Mouse (Mus musculus) forebrain, embryonic 16.5 days (tissue): ENCODE measurements at regions not wholly inside any gene's neighbourhood (a gene's known extent, or its start where the extent isn't known, plus 50 kb on each side); places are given as distances from the start of the nearest gene placed in this dataset.

ENCODE experiments used
- ATAC-seq: fragments of 200-750 bp; cut with Nextera tagmentation; 2 replicates; pipeline ENCODE4 v1.8.0; 2017; ENCODE audit warnings: mild to moderate bottlenecking, moderate library complexity
- H3K27ac ChIP-seq: fragments of 300-500 bp; sonication (generic); 2 replicates; pipeline ENCODE4 v1.5.1; 2014; ENCODE audit warnings: low read length, control low read depth
- H3K27me3 ChIP-seq: fragments of 300-500 bp; sonication (generic); replicated peaks from 2 replicates; pipeline ENCODE4 v1.6.1; 2014; ENCODE audit warnings: low read length; ENCODE audit not compliant: control insufficient read depth, insufficient read depth
- H3K36me3 ChIP-seq: fragments of 300-500 bp; sonication (generic); 2 replicates; pipeline ENCODE4 v1.6.1; 2014; ENCODE audit not compliant: control insufficient read depth, insufficient read depth
- H3K4me1 ChIP-seq: fragments of 300-500 bp; sonication (generic); replicated peaks from 2 replicates; pipeline ENCODE4 v1.6.1; 2014; ENCODE audit warnings: low read length; ENCODE audit not compliant: control insufficient read depth, insufficient read depth
- H3K4me2 ChIP-seq: fragments of 300-500 bp; sonication (generic); 2 replicates; pipeline ENCODE4 v1.6.1; 2014; ENCODE audit warnings: mild to moderate bottlenecking, low read length, control low read depth
- H3K4me3 ChIP-seq: fragments of 300-500 bp; sonication (generic); replicated peaks from 2 replicates; pipeline ENCODE4 v1.5.1; 2014; ENCODE audit warnings: mild to moderate bottlenecking, low read length, control low read depth
- H3K9ac ChIP-seq: fragments of 300-500 bp; sonication (generic); replicated peaks from 2 replicates; pipeline ENCODE4 v1.6.1; 2014; ENCODE audit warnings: low read depth, low read length, control low read depth
- H3K9me3 ChIP-seq: fragments of 300-500 bp; sonication (generic); 2 replicates; pipeline ENCODE4 v1.6.1; 2016; ENCODE audit warnings: low read length; ENCODE audit not compliant: control insufficient read depth
- WGBS: fragments of 180-500 bp; shearing (Covaris S2); extraction: QIAGEN DNeasy Blood & Tissue Kit; methylation state at CpG from one replicate; pipeline ENCODE4 v1.1.7; 2014; 5-methylcytosine and 5-hydroxymethylcytosine counted together

DNA sequence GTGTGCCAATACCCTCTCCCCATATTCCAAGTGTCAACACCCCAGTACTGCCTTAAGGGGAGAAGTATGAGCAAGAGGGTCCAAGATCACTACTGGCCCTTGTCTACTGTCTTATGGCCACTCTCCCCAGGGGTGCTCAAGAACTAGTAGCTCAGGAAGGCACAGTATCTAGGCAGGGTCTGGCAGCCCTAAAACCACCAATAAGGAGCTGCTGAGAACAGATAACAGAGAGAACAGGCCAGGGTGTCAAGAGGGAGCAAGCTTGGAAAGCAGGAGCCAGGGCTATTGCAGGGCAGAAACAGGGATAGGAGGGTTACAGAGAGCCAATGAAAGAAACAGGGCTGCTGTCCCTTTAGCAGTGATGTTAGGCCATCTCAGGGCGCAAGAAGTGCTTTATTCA, 139.6 kb upstream of the D7Ertd443e start:
- Histone ChIP-seq H3K4me2 (no peak overlapping the region), H3K27ac (no peak overlapping the region), H3K9ac (no peak overlapping the region), H3K4me1 (no peaks in the 10 kb centered on the region), H3K4me3 (no peak overlapping the region), H3K9me3 (no peaks in the 10 kb centered on the region), H3K36me3 (no peaks in the 10 kb centered on the region), H3K27me3 (no peaks in the 10 kb centered on the region)
- 80% methylated on average over 1 of the region's 1 CpGs for WGBS
- ATAC-seq, result no peak

DNA sequence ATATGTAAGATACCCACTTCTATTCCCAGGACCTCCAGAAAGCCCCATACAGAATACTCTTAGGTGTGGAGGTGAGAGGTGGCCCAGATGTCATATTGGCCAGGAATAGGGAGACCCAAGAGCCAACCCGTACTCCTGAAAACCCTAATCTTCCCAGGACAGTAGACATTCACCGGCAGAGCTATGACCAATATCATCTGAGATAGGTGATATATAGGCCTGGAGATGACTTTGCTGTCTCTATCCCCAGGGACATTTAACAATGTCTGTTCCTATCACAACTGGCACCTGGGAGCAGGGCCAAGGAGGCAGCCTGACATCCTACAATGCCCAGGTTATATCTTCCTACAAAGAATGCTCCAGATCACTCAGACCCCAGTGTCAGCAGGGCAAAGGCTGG, 140.0 kb upstream of the D7Ertd443e start:
- H3K9ac ChIP-seq, result no peak overlapping the region
- no peak overlapping the region for H3K4me2 ChIP-seq
- H3K36me3 ChIP-seq, result no peaks in the 10 kb centered on the region
- no peaks in the 10 kb centered on the region for H3K4me1 ChIP-seq
- no peaks in the 10 kb centered on the region for H3K9me3 ChIP-seq
- WGBS, result 98% methylated on average over 2 of the region's 2 CpGs
- no peaks in the 10 kb centered on the region for H3K27me3 ChIP-seq
- no peak for ATAC-seq
- no peak overlapping the region for H3K4me3 ChIP-seq
- H3K27ac ChIP-seq, result no peak overlapping the region

DNA sequence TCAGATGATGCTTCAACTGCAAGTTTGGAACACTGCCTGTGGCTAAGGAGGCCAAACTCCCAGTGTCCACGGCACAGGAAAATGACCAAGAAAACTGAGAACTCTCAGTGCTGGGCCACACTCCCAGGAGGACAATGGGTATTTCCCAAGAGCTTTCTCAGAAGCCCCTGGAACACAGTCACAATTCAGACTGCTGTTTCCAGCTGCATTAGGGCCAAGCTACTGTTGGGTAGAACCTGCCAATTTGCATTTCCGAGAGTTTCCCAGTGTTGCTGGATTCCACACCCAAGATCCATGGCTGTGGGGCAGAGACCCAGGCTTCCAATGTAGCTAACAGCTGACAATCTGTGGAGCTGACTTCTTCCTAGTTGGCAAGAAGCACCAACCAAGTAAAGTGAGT, 141.9 kb upstream of the D7Ertd443e start:
- no peak overlapping the region for H3K27ac ChIP-seq
- 76% methylated on average over 2 of the region's 2 CpGs for WGBS
- H3K9ac ChIP-seq, result no peak overlapping the region
- H3K9me3 ChIP-seq, result no peaks in the 10 kb centered on the region
- H3K27me3 ChIP-seq, result no peaks in the 10 kb centered on the region
- no peak for ATAC-seq
- no peak overlapping the region for H3K4me2 ChIP-seq
- no peaks in the 10 kb centered on the region for H3K36me3 ChIP-seq
- H3K4me1 ChIP-seq, result no peaks in the 10 kb centered on the region
- H3K4me3 ChIP-seq, result no peak overlapping the region

- WGBS, result 92% methylated on average over 3 of the region's 3 CpGs
- no peaks in the 10 kb centered on the region for H3K9me3 ChIP-seq
- no peaks in the 10 kb centered on the region for H3K4me1 ChIP-seq
- no peaks in the 10 kb centered on the region for H3K27me3 ChIP-seq
- no peak overlapping the region for H3K27ac ChIP-seq
- H3K4me3 ChIP-seq, result no peak overlapping the region
- no peak overlapping the region for H3K4me2 ChIP-seq
- H3K36me3 ChIP-seq, result no peaks in the 10 kb centered on the region
- no peak for ATAC-seq
- no peak overlapping the region for H3K9ac ChIP-seq
These were observed 142.4 kb upstream of the Dock1 start for GRCm38 (mm10) chr7:134528026-134528425.

- Histone ChIP-seq H3K27me3 (no peaks in the 10 kb centered on the region), H3K27ac (no peak overlapping the region), H3K4me1 (no peaks in the 10 kb centered on the region), H3K4me3 (no peak overlapping the region), H3K9me3 (no peaks in the 10 kb centered on the region), H3K4me2 (no peak overlapping the region), H3K36me3 (no peaks in the 10 kb centered on the region), H3K9ac (no peak overlapping the region)
- WGBS, result 80% methylated on average over 4 of the region's 4 CpGs
- ATAC-seq, result no peak
These were observed 135.6 kb upstream of the Dock1 start for GRCm38 (mm10) chr7:134534821-134535220.

GRCm38 (mm10) chr7:134541699-134542098, 128.8 kb upstream of the Dock1 start:
- H3K4me1 ChIP-seq, result no peaks in the 10 kb centered on the region
- H3K36me3 ChIP-seq, result no peaks in the 10 kb centered on the region
- no peaks in the 10 kb centered on the region for H3K9me3 ChIP-seq
- no peak overlapping the region for H3K9ac ChIP-seq
- no peak overlapping the region for H3K27ac ChIP-seq
- no peak overlapping the region for H3K4me3 ChIP-seq
- WGBS, result 68% methylated on average over 2 of the region's 2 CpGs
- ATAC-seq, result no peak
- no peak overlapping the region for H3K4me2 ChIP-seq
- H3K27me3 ChIP-seq, result no peaks in the 10 kb centered on the region

DNA sequence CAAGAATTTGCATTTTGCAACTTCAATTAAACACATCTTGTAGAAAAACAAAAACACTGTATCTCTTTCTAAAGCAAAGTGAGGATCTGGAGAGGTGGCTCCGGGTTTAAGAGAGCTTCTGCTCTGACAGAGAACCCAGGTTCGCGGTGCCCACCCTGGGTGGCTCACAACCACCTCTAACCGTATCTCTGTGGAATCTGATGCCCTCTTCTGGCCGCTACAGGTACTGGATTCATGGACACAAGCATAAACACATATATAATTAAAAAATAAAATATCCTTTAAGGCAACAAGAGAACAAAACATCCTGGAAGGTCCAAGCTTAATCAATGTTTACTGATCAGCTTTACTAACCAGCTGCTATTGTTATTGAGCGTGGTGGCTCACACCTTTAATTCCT, 124.3 kb upstream of the Dock1 start:
- Histone ChIP-seq H3K4me2 (no peak overlapping the region), H3K9ac (no peak overlapping the region), H3K4me3 (no peak overlapping the region), H3K27ac (no peak overlapping the region), H3K27me3 (no peaks in the 10 kb centered on the region), H3K36me3 (no peaks in the 10 kb centered on the region), H3K4me1 (peaks cover 12% of the 10 kb centered on the region), H3K9me3 (no peaks in the 10 kb centered on the region)
- 85% methylated on average over 6 of the region's 6 CpGs for WGBS
- no peak for ATAC-seq

DNA sequence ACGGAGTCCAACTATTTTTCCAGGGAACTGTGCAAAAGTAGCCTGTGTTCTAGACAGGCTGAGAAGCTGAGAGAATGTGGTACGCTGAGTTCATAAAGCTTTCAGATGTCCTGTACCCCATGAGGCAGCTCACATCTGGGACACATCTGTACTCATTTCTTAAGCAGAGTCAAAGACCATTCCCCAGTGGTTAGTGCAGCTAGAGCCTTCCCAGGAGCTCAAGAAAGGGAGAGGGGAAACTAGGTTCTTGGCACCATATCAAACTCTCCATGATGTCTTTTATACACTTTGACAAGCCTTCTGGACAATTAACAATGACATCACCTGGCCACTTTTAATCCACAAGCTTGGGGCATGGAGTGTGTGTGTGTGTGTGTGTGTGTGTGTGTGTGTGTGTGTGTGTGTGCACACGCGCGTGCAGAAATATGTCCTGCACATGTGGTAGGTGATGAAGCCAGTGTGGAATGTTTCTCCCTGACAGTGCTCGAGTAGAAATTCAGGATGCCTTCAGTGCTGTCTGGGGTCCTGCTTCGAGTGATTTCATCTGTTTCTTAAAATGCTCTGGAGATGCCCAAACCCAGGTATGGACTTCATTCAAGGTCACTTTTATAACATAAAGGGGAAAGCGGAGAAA, 121.1 kb upstream of the Dock1 start:
- Histone ChIP-seq H3K27me3 (no peaks in the 10 kb centered on the region), H3K4me1 (peaks cover 18% of the 10 kb centered on the region), H3K9ac (no peak overlapping the region), H3K36me3 (no peaks in the 10 kb centered on the region), H3K4me2 (no peak overlapping the region), H3K27ac (no peak overlapping the region), H3K9me3 (no peaks in the 10 kb centered on the region), H3K4me3 (no peak overlapping the region)
- 76% methylated on average over 8 of the region's 8 CpGs for WGBS
- ATAC-seq, result no peak

DNA sequence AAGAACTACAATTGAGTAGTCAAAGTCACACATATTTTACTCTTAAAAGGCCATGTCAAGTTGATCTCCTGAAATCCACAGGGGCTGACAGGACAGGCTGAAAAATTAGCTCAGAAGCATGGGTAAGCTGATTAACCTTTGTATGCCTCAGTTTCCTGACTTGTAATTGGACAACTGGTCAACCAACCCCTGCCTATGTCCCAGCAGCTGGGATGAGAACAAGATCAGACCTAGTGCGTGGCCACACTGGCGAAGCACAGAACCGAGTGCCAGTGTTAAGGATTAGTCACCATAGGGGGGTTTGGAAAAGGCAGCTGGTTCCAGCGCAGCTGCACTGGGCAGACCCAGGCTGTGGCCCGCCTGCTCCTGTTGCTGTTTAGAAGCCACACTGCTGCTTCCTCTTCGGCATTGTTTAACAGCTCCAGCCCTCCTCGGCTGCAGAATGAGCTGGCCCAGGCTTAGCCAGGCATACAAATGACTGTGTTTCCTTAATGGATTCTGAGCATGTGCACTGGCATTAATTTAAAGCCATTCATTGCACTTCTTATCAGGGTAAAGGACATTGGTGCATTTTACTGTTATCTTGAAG, 120.1 kb upstream of the Dock1 start:
- H3K9me3 ChIP-seq, result no peaks in the 10 kb centered on the region
- ATAC-seq, result peak; percentile 94
- peaks cover 18% of the 10 kb centered on the region for H3K4me1 ChIP-seq
- H3K9ac ChIP-seq, result no peak overlapping the region
- no peaks in the 10 kb centered on the region for H3K36me3 ChIP-seq
- H3K4me3 ChIP-seq, result no peak overlapping the region
- H3K27me3 ChIP-seq, result no peaks in the 10 kb centered on the region
- 14% methylated on average over 7 of the region's 7 CpGs for WGBS
- no peak overlapping the region for H3K27ac ChIP-seq
- no peak overlapping the region for H3K4me2 ChIP-seq

DNA sequence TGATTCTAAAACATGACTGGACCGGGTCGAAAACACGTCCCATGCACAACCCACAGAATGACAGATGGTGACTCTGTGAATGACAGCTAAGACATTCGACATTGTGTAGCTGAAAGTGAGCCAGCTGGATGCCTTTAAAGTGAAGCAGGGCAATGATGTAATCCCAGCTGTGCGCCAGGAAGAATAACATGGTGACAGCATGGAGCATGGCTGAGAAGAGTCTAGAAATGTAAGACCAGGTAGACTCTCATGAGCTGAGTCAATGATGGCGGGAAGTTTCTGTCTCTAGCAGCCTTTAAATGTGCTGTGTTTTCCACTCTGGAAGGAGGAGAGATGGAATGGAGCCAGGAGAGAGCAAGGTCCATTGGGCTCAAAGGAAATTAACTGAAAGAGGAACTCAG, 118.4 kb upstream of the Dock1 start:
- H3K4me2 ChIP-seq, result no peak overlapping the region

More for the DNA sequence above, 118.4 kb upstream of the Dock1 start:
- Histone ChIP-seq H3K27ac (no peak overlapping the region), H3K27me3 (no peaks in the 10 kb centered on the region), H3K4me3 (no peak overlapping the region), H3K9ac (no peak overlapping the region), H3K9me3 (no peaks in the 10 kb centered on the region), H3K4me1 (peaks cover 18% of the 10 kb centered on the region), H3K36me3 (no peaks in the 10 kb centered on the region)
- ATAC-seq, result peak; percentile 64
- 33% methylated on average over 6 of the region's 6 CpGs for WGBS
